Mouse (Mus musculus) embryonic fibroblast, embryonic 13.5 days (primary cell): ENCODE data around the gene Wdfy3.

Experiments
- CTCF ChIP-seq: IDR thresholded peaks from 2 replicates; pipeline ENCODE4 v1.5.1; 2011; ENCODE audit warnings: mild to moderate bottlenecking, control low read depth, low read length, moderate library complexity, borderline replicate concordance; ENCODE audit not compliant: insufficient read depth
- POLR2A ChIP-seq: IDR thresholded peaks from 2 replicates; pipeline ENCODE4 v1.6.1; 2011; ENCODE audit warnings: low read depth, mild to moderate bottlenecking, control low read depth, low read length, moderate library complexity

DNA sequence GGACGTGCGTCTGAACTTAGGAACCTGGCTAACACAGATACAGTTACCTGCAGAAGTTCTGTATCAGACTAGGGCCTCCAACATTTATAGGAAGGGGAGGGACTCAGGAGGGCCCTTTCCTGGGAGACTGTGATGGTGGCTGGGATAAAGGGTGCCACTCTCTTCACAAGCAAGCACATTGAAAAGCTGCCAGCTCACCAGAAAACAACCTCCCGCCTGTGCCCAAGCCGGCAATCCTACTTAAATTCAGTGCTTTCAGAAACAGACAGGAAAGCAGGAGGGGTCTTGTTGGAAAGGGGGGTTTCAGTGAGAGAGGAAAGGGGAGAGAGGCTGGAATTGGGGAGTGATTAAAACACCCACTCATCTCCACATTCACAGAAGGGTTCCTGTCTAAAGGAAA is 106.9 kb downstream of the Wdfy3 start:
- no peak for TF ChIP-seq CTCF
- no peak for TF ChIP-seq POLR2A
